Mouse (Mus musculus) kidney, embryonic 14.5 days (tissue): ENCODE data around the gene Cyp2b10. TPM values are rescaled to one million over a fixed set of nuclear protein-coding genes. Genes with fewer than 3 reads are reported as not detected.
"Not testable (repeated sequence)": the region's sequence is repeated elsewhere in the genome, so short reads cannot be mapped to it uniquely, and the experiment has no call there.

Experiments
- ATAC-seq: fragments of 200-750 bp; cut with Nextera tagmentation; 2 replicates; pipeline ENCODE4 v1.8.0; 2017; ENCODE audit warnings: moderate number of reproducible peaks, mild to moderate bottlenecking, moderate TSS enrichment, moderate library complexity; ENCODE audit not compliant: low FRiP score, low TSS enrichment
- H3K27ac ChIP-seq: fragments of 300-500 bp; sonication (generic); 2 replicates; pipeline ENCODE4 v1.5.1; 2014; ENCODE audit warnings: low read depth, mild to moderate bottlenecking, low read length, moderate library complexity, mixed read lengths
- H3K27me3 ChIP-seq: fragments of 300-500 bp; sonication (generic); 2 replicates; pipeline ENCODE4 v1.6.1; 2014; ENCODE audit warnings: mild to moderate bottlenecking, low read length; ENCODE audit not compliant: control insufficient read depth, insufficient read depth
- H3K36me3 ChIP-seq: fragments of 300-500 bp; sonication (generic); 2 replicates; pipeline ENCODE4 v1.6.1; 2014; ENCODE audit warnings: low read length, mixed read lengths; ENCODE audit not compliant: control insufficient read depth, insufficient read depth
- H3K4me1 ChIP-seq: fragments of 300-500 bp; sonication (generic); 2 replicates; pipeline ENCODE4 v1.6.1; 2014; ENCODE audit warnings: low read length, mixed read lengths; ENCODE audit not compliant: control insufficient read depth, insufficient read depth
- H3K4me2 ChIP-seq: fragments of 300-500 bp; sonication (generic); replicated peaks from 2 replicates; pipeline ENCODE4 v1.6.1; 2014; ENCODE audit warnings: low read depth, mild to moderate bottlenecking, low read length
- H3K4me3 ChIP-seq: fragments of 300-500 bp; sonication (generic); 2 replicates; pipeline ENCODE4 v1.5.1; 2014; ENCODE audit warnings: mild to moderate bottlenecking, low read length
- H3K9ac ChIP-seq: fragments of 300-500 bp; sonication (generic); 2 replicates; pipeline ENCODE4 v1.6.1; 2014; ENCODE audit warnings: low read depth, mild to moderate bottlenecking, low read length, moderate library complexity
- H3K9me3 ChIP-seq: fragments of 300-500 bp; sonication (generic); 2 replicates; pipeline ENCODE4 v1.6.1; 2016; ENCODE audit warnings: low read length; ENCODE audit not compliant: control insufficient read depth
- WGBS: fragments of 180-500 bp; shearing (Covaris S2); extraction: QIAGEN DNeasy Blood & Tissue Kit; methylation state at CpG from one replicate; pipeline ENCODE4 v1.1.7; 2014; 5-methylcytosine and 5-hydroxymethylcytosine counted together
- polyA plus RNA-seq: library from polyadenylated mRNA; unstranded; fragments of >200 nt; fragmentation: Nextera tagmentation; extraction: Ambion mirVana; gene quantifications from 2 replicates; pipeline ENCODE4 v1.2.1, GENCODE M21; 2014

The Cyp2b10 gene
- polyA plus RNA-seq, 1 experiment from 2014 or later: not detected

GRCm38 (mm10) chr7:25902061-25902690 is 4.8 kb downstream of the Cyp2b10 start:
- ATAC-seq: no peak
- Histone ChIP-seq H3K9me3 (no peaks in the 10 kb centered on the region), H3K4me2 (no peak overlapping the region), H3K4me1 (0 out of 2 replicates have a peak, but pooled peaks cover 3% of the 10 kb centered on the region), H3K27me3 (no peaks in the 10 kb centered on the region), H3K4me3 (no peak overlapping the region), H3K9ac (no peak overlapping the region), H3K27ac (no peak overlapping the region), H3K36me3 (no peaks in the 10 kb centered on the region)
- WGBS: 36% methylated on average over 8 of the region's 8 CpGs

DNA sequence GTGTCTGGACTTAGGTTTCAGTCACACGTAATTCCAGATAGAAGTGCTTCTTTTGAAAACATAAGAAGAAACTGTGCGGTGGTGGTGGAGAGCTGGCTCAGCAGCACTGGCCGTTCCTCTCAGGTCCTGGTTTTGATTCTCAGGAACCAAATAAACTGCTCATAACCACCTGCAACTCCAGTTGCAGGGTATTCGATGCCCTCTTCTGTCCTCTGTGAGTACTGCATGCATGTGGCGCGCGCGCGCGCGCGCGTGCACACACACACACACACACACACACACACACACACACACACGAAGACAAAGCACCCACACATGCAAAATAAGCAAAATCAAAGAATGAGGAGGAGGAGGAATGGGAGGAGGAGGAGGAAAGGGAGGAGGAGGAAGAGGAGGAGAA is 5.7 kb downstream of the Cyp2b10 start:
- no peak overlapping the region for H3K4me2 ChIP-seq

DNA sequence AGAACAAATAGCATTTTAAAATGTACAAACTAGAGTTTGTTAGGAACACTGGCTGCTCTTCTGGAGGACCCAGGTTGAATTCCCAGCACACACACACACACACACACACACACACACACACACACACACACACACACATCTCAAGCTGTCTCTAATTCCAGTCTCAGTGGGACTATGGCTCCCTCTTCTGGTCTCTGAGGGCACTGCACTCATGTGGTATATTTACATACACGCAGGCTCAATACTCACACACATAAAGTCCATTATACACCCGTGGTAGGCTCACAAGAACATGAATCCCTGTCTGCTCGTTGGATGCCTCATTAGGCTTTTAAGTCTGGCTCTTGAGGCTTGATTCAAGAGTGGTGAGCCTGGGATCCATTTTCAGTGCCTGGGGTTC is 6.6 kb downstream of the Cyp2b10 start:
- no peak overlapping the region for H3K27ac ChIP-seq
- H3K4me3 ChIP-seq: no peak overlapping the region
- no peaks in the 10 kb centered on the region for H3K9me3 ChIP-seq
- no peak overlapping the region for H3K4me2 ChIP-seq
- WGBS: 62% methylated on average over 3 of the region's 3 CpGs
- no peaks in the 10 kb centered on the region for H3K36me3 ChIP-seq
- no peak for ATAC-seq
- H3K27me3 ChIP-seq: no peaks in the 10 kb centered on the region
- H3K9ac ChIP-seq: no peak overlapping the region
- 0 out of 2 replicates have a peak, but pooled peaks cover 3% of the 10 kb centered on the region for H3K4me1 ChIP-seq

More for the DNA sequence above, 5.7 kb downstream of the Cyp2b10 start:
- Histone ChIP-seq H3K27ac (no peak overlapping the region), H3K4me3 (no peak overlapping the region), H3K9me3 (no peaks in the 10 kb centered on the region), H3K9ac (no peak overlapping the region), H3K27me3 (no peaks in the 10 kb centered on the region), H3K36me3 (no peaks in the 10 kb centered on the region), H3K4me1 (0 out of 2 replicates have a peak, but pooled peaks cover 3% of the 10 kb centered on the region)
- no peak for ATAC-seq
- 46% methylated on average over 14 of the region's 14 CpGs for WGBS

- Histone ChIP-seq H3K27me3 (no peaks in the 10 kb centered on the region), H3K27ac (no peak overlapping the region), H3K9me3 (no peaks in the 10 kb centered on the region), H3K4me1 (0 out of 2 replicates have a peak, but pooled peaks cover 3% of the 10 kb centered on the region), H3K4me3 (no peak overlapping the region), H3K9ac (no peak overlapping the region), H3K4me2 (no peak overlapping the region), H3K36me3 (no peaks in the 10 kb centered on the region)
- ATAC-seq: no peak
- 75% methylated on average over 10 of the region's 10 CpGs for WGBS
Measured at GRCm38 (mm10) chr7:25904489-25904888, 7.1 kb downstream of the Cyp2b10 start.

DNA sequence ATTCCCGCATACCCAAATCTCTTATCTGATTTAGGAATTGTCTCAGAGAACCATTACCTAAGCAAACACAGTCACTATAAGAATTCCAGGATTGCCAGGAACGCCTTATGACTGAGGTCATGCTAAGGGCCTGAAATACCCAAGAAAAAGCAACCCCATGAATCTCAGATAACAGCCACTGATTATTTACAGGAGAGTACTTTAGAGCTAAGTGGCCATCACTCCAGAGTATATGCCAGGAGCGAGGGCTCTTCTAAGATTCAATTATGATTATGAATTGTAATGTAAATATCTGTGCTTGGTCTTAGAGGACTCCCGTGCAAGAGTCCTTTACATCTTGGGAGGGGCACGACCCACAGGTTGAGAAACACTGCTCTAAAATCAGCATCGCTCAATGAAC is 10.0 kb downstream of the Cyp2b10 start:
- no peak for ATAC-seq
- H3K4me2 ChIP-seq: no peak overlapping the region
- H3K4me1 ChIP-seq: 0 out of 2 replicates have a peak, but pooled peaks cover 3% of the 10 kb centered on the region
- H3K9me3 ChIP-seq: no peaks in the 10 kb centered on the region
- H3K36me3 ChIP-seq: no peaks in the 10 kb centered on the region
- WGBS: 78% methylated on average over 6 of the region's 6 CpGs
- H3K9ac ChIP-seq: no peak overlapping the region
- no peak overlapping the region for H3K27ac ChIP-seq
- no peaks in the 10 kb centered on the region for H3K27me3 ChIP-seq
- no peak overlapping the region for H3K4me3 ChIP-seq

DNA sequence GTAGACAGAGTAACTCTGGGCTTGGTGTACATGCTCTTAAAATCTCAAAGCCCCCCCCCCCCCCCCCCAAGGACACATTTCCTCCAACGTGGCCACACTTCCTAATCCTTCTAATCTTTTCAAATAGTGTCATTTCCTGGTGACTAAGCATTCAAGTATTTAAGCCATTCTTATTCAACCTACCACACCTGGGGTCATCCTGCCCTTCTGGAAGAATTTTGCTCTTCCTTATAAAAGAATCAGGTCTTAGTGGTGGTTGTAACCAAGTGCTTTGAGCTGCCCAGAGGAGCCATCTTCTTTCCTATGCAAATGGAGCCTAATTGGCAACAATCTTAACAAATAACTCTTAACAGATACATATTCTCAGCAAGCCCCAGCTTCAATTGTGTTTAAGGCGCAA is 12.6 kb downstream of the Cyp2b10 start:
- no peaks in the 10 kb centered on the region for H3K9me3 ChIP-seq
- H3K36me3 ChIP-seq: no peaks in the 10 kb centered on the region
- H3K4me2 ChIP-seq: no peak overlapping the region
- 71% methylated on average over 2 of the region's 2 CpGs for WGBS
- no peaks in the 10 kb centered on the region for H3K27me3 ChIP-seq
- H3K9ac ChIP-seq: no peak overlapping the region
- no peak overlapping the region for H3K27ac ChIP-seq
- no peak for ATAC-seq
- H3K4me1 ChIP-seq: no peaks in the 10 kb centered on the region
- no peak overlapping the region for H3K4me3 ChIP-seq

- WGBS: 72% methylated on average over 1 of the region's 1 CpGs
Measured at GRCm38 (mm10) chr7:25916116-25916515, 18.7 kb downstream of the Cyp2b10 start.

GRCm38 (mm10) chr7:25917271-25917670 is 19.9 kb downstream of the Cyp2b10 start:
- WGBS: 53% methylated on average over 5 of the region's 5 CpGs
- not testable (repeated sequence) for H3K36me3 ChIP-seq, H3K9me3 ChIP-seq, H3K27me3 ChIP-seq, ATAC-seq, H3K4me3 ChIP-seq, H3K27ac ChIP-seq, H3K4me1 ChIP-seq, H3K4me2 ChIP-seq, H3K9ac ChIP-seq

More at GRCm38 (mm10) chr7:25916116-25916515, 18.7 kb downstream of the Cyp2b10 start:
- Histone ChIP-seq H3K27ac (no peak overlapping the region), H3K4me3 (no peak overlapping the region), H3K4me2 (no peak overlapping the region), H3K36me3 (no peaks in the 10 kb centered on the region), H3K9ac (no peak overlapping the region), H3K4me1 (no peaks in the 10 kb centered on the region), H3K27me3 (no peaks in the 10 kb centered on the region), H3K9me3 (no peaks in the 10 kb centered on the region)
- no peak for ATAC-seq

DNA sequence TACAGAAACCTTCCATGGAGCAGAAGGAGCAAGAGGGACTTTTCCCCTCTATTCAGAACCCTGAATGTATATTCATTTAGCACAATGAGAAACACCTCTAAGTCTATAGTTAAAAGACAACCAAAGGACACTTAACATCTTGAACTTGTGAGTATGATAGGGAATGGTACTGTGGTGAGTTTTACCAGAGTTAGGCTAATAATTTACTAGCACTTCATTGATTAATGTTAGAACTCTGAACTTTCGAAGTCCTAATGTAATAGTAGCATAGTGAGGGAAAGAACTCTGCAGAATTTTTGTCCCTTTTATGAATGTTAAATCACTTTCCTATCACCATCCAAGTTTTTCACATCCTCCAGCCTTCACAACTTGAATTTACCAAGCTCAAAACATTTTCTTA is 22.0 kb downstream of the Cyp2b10 start:
- WGBS: 68% methylated on average over 1 of the region's 1 CpGs
- H3K36me3 ChIP-seq: no peaks in the 10 kb centered on the region
- no peak overlapping the region for H3K27ac ChIP-seq

More for the DNA sequence above, 22.0 kb downstream of the Cyp2b10 start:
- H3K4me2 ChIP-seq: no peak overlapping the region
- no peak overlapping the region for H3K9ac ChIP-seq
- ATAC-seq: no peak
- no peaks in the 10 kb centered on the region for H3K9me3 ChIP-seq
- H3K4me3 ChIP-seq: no peak overlapping the region
- H3K4me1 ChIP-seq: no peaks in the 10 kb centered on the region
- H3K27me3 ChIP-seq: no peaks in the 10 kb centered on the region
